Mouse (Mus musculus) limb, embryonic 12.5 days (tissue): Measurements from ENCODE around the gene Ankrd35. TPM values are rescaled to one million over a fixed set of nuclear protein-coding genes. Genes with fewer than 3 reads are reported as not detected.
A peak's percentile ranks its signal among the peaks of the same experiment; 100 is the strongest.
"Not testable (repeated sequence)": the region's sequence is repeated elsewhere in the genome, so short reads cannot be mapped to it uniquely, and the experiment has no call there.

ENCODE experiments used
- ATAC-seq: fragments of 200-750 bp; cut with Nextera tagmentation; 2 replicates; pipeline ENCODE4 v1.8.0; 2017; ENCODE audit warnings: low read depth, moderate TSS enrichment; ENCODE audit not compliant: insufficient number of reproducible peaks, insufficient read depth, low FRiP score, low TSS enrichment
- H3K27ac ChIP-seq: fragments of 300-500 bp; sonication (generic); 2 replicates; pipeline ENCODE4 v1.5.1; 2016; ENCODE audit warnings: mild to moderate bottlenecking, moderate library complexity
- H3K27me3 ChIP-seq: fragments of 300-500 bp; sonication (generic); 2 replicates; pipeline ENCODE4 v1.6.1; 2016; ENCODE audit warnings: mild to moderate bottlenecking, moderate library complexity
- H3K36me3 ChIP-seq: fragments of 300-500 bp; sonication (generic); 2 replicates; pipeline ENCODE4 v1.6.1; 2016; ENCODE audit warnings: mild to moderate bottlenecking, moderate library complexity
- H3K4me1 ChIP-seq: fragments of 300-500 bp; sonication (generic); replicated peaks from 2 replicates; pipeline ENCODE4 v1.6.1; 2016
- H3K4me2 ChIP-seq: fragments of 300-500 bp; sonication (generic); 2 replicates; pipeline ENCODE4 v1.6.1; 2016; ENCODE audit warnings: mild to moderate bottlenecking, moderate library complexity
- H3K4me3 ChIP-seq: fragments of 300-500 bp; sonication (generic); replicated peaks from 2 replicates; pipeline ENCODE4 v1.5.1; 2016; ENCODE audit warnings: mild to moderate bottlenecking
- H3K9ac ChIP-seq: fragments of 300-500 bp; sonication (generic); replicated peaks from 2 replicates; pipeline ENCODE4 v1.6.1; 2016; ENCODE audit warnings: mild to moderate bottlenecking, moderate library complexity
- H3K9me3 ChIP-seq: fragments of 300-500 bp; sonication (generic); 2 replicates; pipeline ENCODE4 v1.6.1; 2016; ENCODE audit warnings: mild to moderate bottlenecking, moderate library complexity
- WGBS: fragments of 180-500 bp; shearing (Covaris S2); methylation state at CpG from one replicate; pipeline ENCODE4 v1.1.7; 2016; 5-methylcytosine and 5-hydroxymethylcytosine counted together
- polyA plus RNA-seq: library from polyadenylated mRNA; unstranded; fragments of >200 nt; fragmentation: Nextera tagmentation; extraction: Ambion mirVana; gene quantifications from 2 replicates; pipeline ENCODE4 v1.2.1, GENCODE M21; 2016

Gene Ankrd35
- polyA plus RNA-seq, 1 experiment from 2014 or later = 0.85 TPM

DNA sequence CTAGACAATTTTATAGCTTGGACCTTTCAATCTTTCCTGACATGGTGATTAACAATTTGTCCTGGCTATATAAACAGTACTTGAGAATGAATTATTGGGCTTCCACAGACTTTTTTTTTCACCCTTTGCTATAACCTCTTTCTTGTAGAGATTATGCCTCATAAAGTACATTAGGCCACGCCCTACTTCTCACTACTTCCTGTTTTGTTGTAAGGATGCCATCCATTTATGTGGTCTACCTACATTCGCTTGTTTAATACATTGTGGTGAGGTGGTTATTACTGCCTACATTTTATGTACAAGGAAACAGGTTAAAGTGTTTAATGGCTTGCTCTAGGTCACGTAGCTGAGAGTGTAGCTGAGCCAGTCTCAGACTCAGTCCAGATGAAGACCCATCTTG, 5.2 kb downstream of the Ankrd35 start:
- Histone ChIP-seq H3K36me3 (no peaks in the 10 kb centered on the region), H3K4me1 (peaks cover 19% of the 10 kb centered on the region), H3K27ac (no peak overlapping the region), H3K4me3 (no peak overlapping the region), H3K27me3 (peaks cover 32% of the 10 kb centered on the region), H3K9me3 (no peaks in the 10 kb centered on the region), H3K4me2 (no peak overlapping the region), H3K9ac (no peak overlapping the region)
- WGBS = 66% methylated on average over 3 of the region's 3 CpGs
- ATAC-seq = no peak

DNA sequence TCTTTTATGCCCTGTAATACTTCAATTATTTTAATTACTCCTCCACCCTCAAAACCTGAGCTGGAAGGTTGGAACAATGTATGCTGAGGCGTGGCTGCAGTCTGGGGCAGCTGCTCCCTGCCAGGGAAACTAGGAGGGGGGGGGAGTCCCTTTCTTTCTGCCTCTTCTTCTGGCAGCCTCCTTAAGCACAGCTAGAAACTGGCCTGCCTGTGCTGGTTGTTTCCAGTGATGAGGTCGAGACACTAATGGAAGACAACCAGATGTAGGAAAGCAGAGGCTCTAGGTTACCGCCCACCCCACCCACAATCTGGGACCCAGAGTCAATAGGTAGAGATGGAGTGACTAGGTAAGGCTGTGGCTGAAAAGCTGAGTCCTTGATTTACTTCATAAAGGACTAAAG, 5.8 kb downstream of the Ankrd35 start:
- no peaks in the 10 kb centered on the region for H3K36me3 ChIP-seq
- WGBS = 57% methylated on average over 3 of the region's 3 CpGs
- ATAC-seq = no peak
- H3K4me3 ChIP-seq = no peak overlapping the region
- H3K4me2 ChIP-seq = no peak overlapping the region
- H3K4me1 ChIP-seq = peaks cover 14% of the 10 kb centered on the region
- no peak overlapping the region for H3K9ac ChIP-seq
- no peaks in the 10 kb centered on the region for H3K9me3 ChIP-seq
- H3K27me3 ChIP-seq = peaks cover 32% of the 10 kb centered on the region
- H3K27ac ChIP-seq = no peak overlapping the region

DNA sequence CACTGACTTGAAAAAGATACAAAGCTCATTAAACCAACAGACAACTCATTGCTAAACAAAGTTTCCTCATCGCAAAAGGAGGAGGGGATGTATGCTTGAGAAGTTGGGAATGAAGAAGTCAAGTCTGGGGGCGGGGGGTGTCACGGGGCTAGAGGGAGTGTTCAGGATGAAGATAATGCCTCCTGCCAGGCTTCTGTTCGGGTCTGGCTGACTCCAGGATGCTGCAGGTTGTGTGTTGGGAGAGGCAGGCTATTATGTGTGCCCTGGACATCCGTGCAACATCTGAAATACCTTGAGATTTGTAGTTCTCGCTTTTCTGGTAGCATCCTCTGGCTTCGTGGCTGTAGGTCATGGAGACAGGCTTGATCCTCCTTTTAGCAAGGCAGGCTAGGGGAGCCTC, 8.5 kb downstream of the Ankrd35 start:
- Histone ChIP-seq H3K4me1 (peaks cover 12% of the 10 kb centered on the region), H3K4me2 (no peak overlapping the region), H3K36me3 (no peaks in the 10 kb centered on the region), H3K27me3 (peaks cover 35% of the 10 kb centered on the region), H3K4me3 (no peak overlapping the region), H3K27ac (no peak overlapping the region), H3K9ac (no peak overlapping the region), H3K9me3 (no peaks in the 10 kb centered on the region)
- no peak for ATAC-seq
- 72% methylated on average over 7 of the region's 7 CpGs for WGBS

DNA sequence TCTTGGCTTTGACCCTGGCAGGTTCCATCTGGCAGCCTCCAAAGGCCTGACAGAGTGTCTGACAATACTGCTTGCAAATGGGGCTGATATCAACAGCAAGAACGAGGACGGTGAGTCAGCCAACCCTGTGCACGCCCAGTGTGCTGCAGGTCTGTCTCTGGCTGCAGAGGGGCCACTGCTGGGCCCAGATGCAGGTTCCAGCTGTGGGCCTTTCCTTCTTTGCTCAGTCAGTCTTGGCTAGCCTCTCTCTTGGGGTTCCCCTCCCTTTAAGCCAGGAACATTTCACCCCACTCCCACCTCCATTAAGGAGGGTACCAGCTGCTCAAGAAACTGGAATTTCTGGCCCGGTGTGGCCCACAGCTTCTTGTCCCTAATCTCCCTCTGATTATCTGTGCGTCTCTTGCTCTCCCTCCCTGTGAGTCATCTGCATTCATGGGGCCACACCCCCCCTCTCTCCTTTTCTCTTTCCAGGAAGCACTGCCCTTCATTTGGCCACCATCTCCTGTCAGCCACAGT, 9.3 kb downstream of the Ankrd35 start:
- Histone ChIP-seq H3K9me3 (no peaks in the 10 kb centered on the region), H3K4me1 (peaks cover 9% of the 10 kb centered on the region), H3K27ac (no peak overlapping the region), H3K4me3 (no peak overlapping the region), H3K4me2 (no peak overlapping the region), H3K27me3 (peaks cover 42% of the 10 kb centered on the region), H3K36me3 (no peaks in the 10 kb centered on the region), H3K9ac (no peak overlapping the region)
- ATAC-seq = no peak
- WGBS = 28% methylated on average over 5 of the region's 5 CpGs

DNA sequence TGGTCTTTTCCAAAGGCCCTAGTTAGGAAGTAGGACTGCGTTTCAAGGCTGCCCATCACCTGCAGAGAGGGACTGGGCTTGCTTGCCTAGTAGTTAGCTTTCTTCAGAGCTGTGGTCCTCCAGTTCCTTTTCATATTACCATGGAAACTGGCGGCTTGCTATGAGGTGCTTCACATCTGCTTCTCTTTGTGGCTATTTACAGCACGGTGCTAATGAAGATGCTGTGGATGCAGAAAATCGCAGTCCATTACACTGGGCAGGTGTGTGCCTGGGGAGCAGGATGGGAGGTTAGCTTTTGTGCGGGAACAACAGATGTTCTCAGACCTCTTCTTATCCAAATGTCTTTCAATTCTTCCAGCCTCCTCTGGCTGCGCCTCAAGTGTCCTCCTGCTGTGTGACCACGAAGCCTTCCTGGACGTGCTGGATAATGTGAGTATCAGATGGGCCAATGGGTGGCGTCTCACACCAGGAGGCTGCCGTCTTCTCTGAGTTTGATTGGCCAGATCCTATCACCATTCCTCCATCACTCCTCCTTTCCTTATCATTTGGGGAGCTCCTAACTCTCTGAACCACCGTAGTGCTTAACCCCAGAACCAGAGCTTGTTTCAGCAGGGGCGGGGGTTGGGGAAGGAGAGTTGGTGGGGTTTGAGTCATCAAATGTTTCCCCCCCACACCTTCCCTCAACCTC, 10.5 kb downstream of the Ankrd35 start:
- 18% methylated on average over 12 of the region's 12 CpGs for WGBS
- Histone ChIP-seq H3K9ac (no peak overlapping the region), H3K4me3 (no peak overlapping the region), H3K27ac (no peak overlapping the region), H3K4me2 (no peak overlapping the region), H3K27me3 (peaks cover 54% of the 10 kb centered on the region), H3K36me3 (no peaks in the 10 kb centered on the region), H3K4me1 (peaks cover 10% of the 10 kb centered on the region), H3K9me3 (no peaks in the 10 kb centered on the region)
- no peak for ATAC-seq

DNA sequence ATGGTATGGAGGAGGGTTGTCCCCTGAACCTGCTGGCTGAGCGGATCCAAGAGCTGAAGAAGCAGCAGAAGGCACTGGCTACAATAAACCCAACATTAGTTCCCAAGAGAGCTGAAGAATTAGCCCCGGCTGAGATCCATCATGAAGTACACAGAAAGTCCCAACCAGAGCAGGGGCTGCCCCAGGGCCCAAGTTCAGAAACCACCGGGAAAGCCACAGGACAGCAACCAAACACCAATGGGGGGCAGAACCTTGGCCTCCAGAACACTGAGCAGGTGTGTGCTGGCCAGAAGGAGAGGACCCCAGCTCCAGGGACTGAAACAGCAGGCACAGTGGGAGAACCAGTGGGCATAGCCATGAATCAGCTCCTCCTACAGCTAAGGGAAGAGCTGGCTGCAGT, 13.6 kb downstream of the Ankrd35 start:
- no peak overlapping the region for H3K9ac ChIP-seq
- WGBS = 84% methylated on average over 3 of the region's 3 CpGs
- no peak overlapping the region for H3K4me3 ChIP-seq
- H3K9me3 ChIP-seq = no peaks in the 10 kb centered on the region
- peaks cover 59% of the 10 kb centered on the region for H3K27me3 ChIP-seq
- no peak overlapping the region for H3K4me2 ChIP-seq
- H3K27ac ChIP-seq = no peak overlapping the region
- ATAC-seq = no peak
- H3K36me3 ChIP-seq = no peaks in the 10 kb centered on the region
- 0 out of 2 replicates have a peak, but pooled peaks cover 7% of the 10 kb centered on the region for H3K4me1 ChIP-seq

DNA sequence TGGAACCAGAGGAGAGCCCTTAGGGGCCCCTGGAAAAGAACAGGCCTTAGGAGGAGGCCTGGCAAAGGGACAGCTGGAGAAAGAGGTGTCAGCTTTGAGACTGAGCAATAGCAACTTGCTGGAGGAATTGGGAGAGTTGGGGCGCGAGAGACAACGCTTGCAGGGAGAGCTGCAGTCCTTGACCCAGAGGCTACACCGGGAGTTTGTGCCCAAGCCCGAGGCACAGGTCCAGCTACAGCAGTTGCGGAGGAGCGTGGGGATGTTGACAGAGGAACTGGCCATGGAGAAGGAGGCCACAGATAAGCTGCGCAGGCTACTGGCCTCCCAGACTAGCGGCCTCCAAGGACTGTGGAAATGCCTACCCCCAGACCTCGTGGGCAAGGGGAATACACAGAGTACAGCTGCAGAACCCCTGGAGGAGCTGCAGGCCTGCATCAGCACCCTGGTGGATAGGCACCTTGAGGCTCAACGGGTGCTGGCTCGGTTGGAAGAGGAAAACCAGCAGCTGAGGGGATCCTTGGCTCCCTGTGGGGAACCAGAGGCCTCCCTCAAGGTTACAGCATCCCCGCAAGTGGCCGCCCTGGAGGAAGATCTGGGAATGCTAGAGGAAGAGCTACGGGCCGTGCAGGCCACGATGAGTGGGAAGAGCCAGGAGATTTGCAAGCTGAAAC, 14.4 kb downstream of the Ankrd35 start:
- no peaks in the 10 kb centered on the region for H3K36me3 ChIP-seq
- 50% methylated on average over 17 of the region's 17 CpGs for WGBS
- no peak overlapping the region for H3K27ac ChIP-seq
- H3K9me3 ChIP-seq = no peaks in the 10 kb centered on the region
- no peak for ATAC-seq
- H3K4me1 ChIP-seq = 0 out of 2 replicates have a peak, but pooled peaks cover 7% of the 10 kb centered on the region
- H3K4me2 ChIP-seq = peak overlapping the region; percentile 59
- H3K9ac ChIP-seq = peak overlapping the region; percentile 44
- H3K4me3 ChIP-seq = peak overlapping the region; percentile 34
- H3K27me3 ChIP-seq = peaks cover 53% of the 10 kb centered on the region

DNA sequence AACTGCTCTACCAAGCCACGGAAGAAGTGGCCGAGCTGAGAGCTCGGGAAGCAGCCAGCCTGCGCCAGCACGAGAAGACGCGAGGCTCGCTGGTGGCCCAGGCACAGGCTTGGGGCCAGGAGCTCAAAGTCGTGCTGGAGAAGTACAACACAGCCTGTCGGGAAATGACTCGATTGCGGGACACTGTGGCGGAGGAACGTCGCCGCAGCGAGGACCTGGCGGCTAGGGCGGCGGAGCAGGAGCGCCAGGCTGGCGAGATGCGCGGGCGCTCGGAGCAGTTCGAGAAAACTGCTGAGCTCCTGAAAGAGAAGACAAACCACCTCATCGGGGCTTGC, 14.9 kb downstream of the Ankrd35 start:
- Histone ChIP-seq H3K4me2 (peak overlapping the region; percentile 59), H3K27me3 (peaks cover 52% of the 10 kb centered on the region), H3K36me3 (no peaks in the 10 kb centered on the region), H3K9ac (peak overlapping the region; percentile 44), H3K9me3 (no peaks in the 10 kb centered on the region), H3K4me3 (peak overlapping the region; percentile 34), H3K27ac (no peak overlapping the region), H3K4me1 (0 out of 2 replicates have a peak, but pooled peaks cover 7% of the 10 kb centered on the region)
- no peak; the same call in 1 of the 2 replicates for ATAC-seq
- WGBS = 18% methylated on average over 28 of the region's 28 CpGs

DNA sequence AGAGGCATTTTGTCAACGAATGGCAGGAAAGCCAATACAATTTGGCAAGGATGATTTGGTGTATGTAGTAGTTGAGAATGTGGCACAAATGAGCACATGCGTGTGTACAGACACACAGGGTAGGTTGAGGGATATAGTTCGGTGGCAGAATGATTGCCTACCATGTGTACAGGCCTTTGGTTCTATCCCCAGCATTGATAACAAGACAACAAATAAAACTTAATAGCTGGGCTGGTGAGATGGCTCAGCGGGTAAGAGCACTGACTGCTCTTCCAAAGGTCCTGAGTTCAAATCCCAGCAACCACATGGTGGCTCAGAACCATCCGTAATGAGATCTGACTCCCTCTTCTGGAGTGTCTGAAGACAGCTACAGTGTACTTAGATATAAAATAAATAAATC, 16.1 kb downstream of the Ankrd35 start:
- not testable (repeated sequence) for H3K4me1 ChIP-seq, H3K9me3 ChIP-seq, H3K9ac ChIP-seq, H3K27ac ChIP-seq, H3K4me3 ChIP-seq, H3K4me2 ChIP-seq, H3K36me3 ChIP-seq, ATAC-seq
- H3K27me3 ChIP-seq = peaks cover 39% of the 10 kb centered on the region
- 96% methylated on average over 5 of the region's 5 CpGs for WGBS

DNA sequence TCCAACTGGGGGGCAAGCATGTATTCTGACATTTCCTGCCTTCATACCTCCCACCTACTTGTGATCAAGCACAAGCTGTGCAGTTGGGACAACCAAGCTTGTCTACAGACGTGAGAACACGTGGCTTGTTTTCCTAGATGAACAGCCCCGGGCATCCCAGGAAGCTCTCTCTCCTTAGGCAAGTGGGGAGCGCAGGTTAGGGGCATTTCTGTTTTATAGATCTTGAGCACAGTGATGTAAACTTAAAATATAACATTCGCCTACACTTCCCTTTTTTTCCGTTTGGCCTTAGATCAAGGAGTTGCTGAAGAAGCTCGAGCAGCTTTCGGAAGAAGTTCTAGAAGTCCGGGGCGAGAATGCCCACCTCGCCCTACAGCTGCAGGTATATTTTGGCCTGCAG, 18.9 kb downstream of the Ankrd35 start:
- no peak overlapping the region for H3K27ac ChIP-seq
- H3K9me3 ChIP-seq = no peaks in the 10 kb centered on the region
- WGBS = 78% methylated on average over 11 of the region's 11 CpGs
- H3K4me3 ChIP-seq = no peak overlapping the region
- no peak for ATAC-seq
- no peak overlapping the region for H3K4me2 ChIP-seq
- 0 out of 2 replicates have a peak, but pooled peaks cover 7% of the 10 kb centered on the region for H3K4me1 ChIP-seq
- peaks cover 27% of the 10 kb centered on the region for H3K27me3 ChIP-seq
- no peaks in the 10 kb centered on the region for H3K36me3 ChIP-seq
- H3K9ac ChIP-seq = no peak overlapping the region

DNA sequence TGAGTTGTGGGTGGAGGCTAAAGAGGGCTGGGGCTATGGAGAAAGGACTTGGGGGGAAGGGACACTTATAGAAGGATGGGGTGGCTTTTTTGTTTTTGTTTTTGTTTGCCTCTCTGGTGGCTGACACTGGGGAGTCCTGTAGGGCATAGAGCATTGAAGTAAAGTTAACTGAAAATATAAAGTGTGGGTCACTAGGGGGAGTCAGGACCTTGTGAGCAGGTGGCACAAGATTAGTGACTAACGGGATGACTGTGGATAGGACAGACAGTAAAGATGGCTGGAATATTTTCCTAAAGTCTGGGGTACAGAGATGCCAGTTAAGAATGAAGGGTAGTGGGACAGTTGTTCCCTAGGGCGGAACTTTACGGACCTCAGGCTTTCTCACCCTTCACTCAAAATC, 20.4 kb downstream of the Ankrd35 start:
- Histone ChIP-seq H3K4me3 (no peak overlapping the region), H3K27ac (no peak overlapping the region), H3K27me3 (peaks cover 12% of the 10 kb centered on the region), H3K4me2 (no peak overlapping the region), H3K9me3 (no peaks in the 10 kb centered on the region), H3K36me3 (no peaks in the 10 kb centered on the region), H3K9ac (no peak overlapping the region), H3K4me1 (peaks cover 5% of the 10 kb centered on the region; the same call in 1 of the 2 replicates)
- WGBS = 51% methylated on average over 3 of the region's 3 CpGs
- no peak for ATAC-seq
